Mouse (Mus musculus): Measurements from ENCODE around the gene C3. TPM values are rescaled to one million over a fixed set of nuclear protein-coding genes. Genes with fewer than 3 reads are reported as not detected.

Gene C3
- 100 to 1,000 TPM; 231 to 623 TPM for total RNA-seq (2021)
- long read RNA-seq, experiment 1, full-length matches to known transcripts: 60 of 219 reads
- long read RNA-seq, experiment 1, partial matches to known transcripts: 127 of 219 reads
- long read RNA-seq, experiment 1, other reads (novel, unspliced or antisense): 32 of 219 reads
- long read RNA-seq, experiment 2, full-length matches to known transcripts: 35 of 74 reads
- long read RNA-seq, experiment 2, partial matches to known transcripts: 25 of 74 reads
- long read RNA-seq, experiment 2, other reads (novel, unspliced or antisense): 14 of 74 reads

- DNase-seq: peak; percentile 37 to 50
Measured at GRCm38 (mm10) chr17:57228014-57228413, at the start of gene C3. TSS of gene C3 (minus strand) at chr17:57228136.

- peak; percentile 71 to 81 for DNase-seq
Measured at GRCm38 (mm10) chr17:57276634-57277121, 48.7 kb upstream of the C3 start.

GRCm38 (mm10) chr17:57275997-57276351 lies 48.0 kb upstream of the C3 start:
- DNase-seq: peak in 1 of 2 experiments; percentile 42

GRCm38 (mm10) chr17:57275111-57275996 lies 47.4 kb upstream of the C3 start:
- peak; percentile 94 to 97 for DNase-seq

GRCm38 (mm10) chr17:57274686-57275085 lies 46.8 kb upstream of the C3 start:
- no peak for DNase-seq

GRCm38 (mm10) chr17:57273846-57274245 lies 45.9 kb upstream of the C3 start:
- DNase-seq: no peak

- no peak for DNase-seq
Measured at GRCm38 (mm10) chr17:57271301-57271700, 43.4 kb upstream of the C3 start.

GRCm38 (mm10) chr17:57267556-57268126 lies 39.7 kb upstream of the C3 start:
- DNase-seq: peak; percentile 49 to 58

GRCm38 (mm10) chr17:57264972-57265945 lies 37.3 kb upstream of the C3 start:
- peak; percentile 93 to 95 for DNase-seq

- no peak for DNase-seq
Measured at GRCm38 (mm10) chr17:57264164-57264563, 36.2 kb upstream of the C3 start.

GRCm38 (mm10) chr17:57262901-57263550 lies 35.1 kb upstream of the C3 start:
- DNase-seq: no peak

- DNase-seq: no peak
Measured at GRCm38 (mm10) chr17:57261796-57262195, 33.9 kb upstream of the C3 start.

GRCm38 (mm10) chr17:57261286-57261685 lies 33.4 kb upstream of the C3 start:
- DNase-seq: peak in 1 of 2 experiments; percentile 35

GRCm38 (mm10) chr17:57260351-57260750 lies 32.4 kb upstream of the C3 start:
- no peak for DNase-seq

GRCm38 (mm10) chr17:57259742-57260141 lies 31.8 kb upstream of the C3 start:
- DNase-seq: peak in 1 of 2 experiments; percentile 29

- no peak for DNase-seq
Measured at GRCm38 (mm10) chr17:57258191-57258590, 30.3 kb upstream of the C3 start.

- DNase-seq: no peak
Measured at GRCm38 (mm10) chr17:57256921-57257485, 29.1 kb upstream of the C3 start.

- no peak for DNase-seq
Measured at GRCm38 (mm10) chr17:57255354-57255753, 27.4 kb upstream of the C3 start.

- no peak for DNase-seq
Measured at GRCm38 (mm10) chr17:57253306-57253705, 25.4 kb upstream of the C3 start.

- no peak for DNase-seq
Measured at GRCm38 (mm10) chr17:57251431-57251830, 23.5 kb upstream of the C3 start.
